Mouse (Mus musculus) monocyte, adult 2 months (primary cell): Measurements from ENCODE around the gene Tcf20.

Experiments used
- DNase-seq, 2 experiments: peaks; one replicate each; pipeline ENCODE4 v3.0.0; 2022; ENCODE audit warnings: low spot score in 2 of 2, low read depth in 1 of 2

The Tcf20 gene

DNA sequence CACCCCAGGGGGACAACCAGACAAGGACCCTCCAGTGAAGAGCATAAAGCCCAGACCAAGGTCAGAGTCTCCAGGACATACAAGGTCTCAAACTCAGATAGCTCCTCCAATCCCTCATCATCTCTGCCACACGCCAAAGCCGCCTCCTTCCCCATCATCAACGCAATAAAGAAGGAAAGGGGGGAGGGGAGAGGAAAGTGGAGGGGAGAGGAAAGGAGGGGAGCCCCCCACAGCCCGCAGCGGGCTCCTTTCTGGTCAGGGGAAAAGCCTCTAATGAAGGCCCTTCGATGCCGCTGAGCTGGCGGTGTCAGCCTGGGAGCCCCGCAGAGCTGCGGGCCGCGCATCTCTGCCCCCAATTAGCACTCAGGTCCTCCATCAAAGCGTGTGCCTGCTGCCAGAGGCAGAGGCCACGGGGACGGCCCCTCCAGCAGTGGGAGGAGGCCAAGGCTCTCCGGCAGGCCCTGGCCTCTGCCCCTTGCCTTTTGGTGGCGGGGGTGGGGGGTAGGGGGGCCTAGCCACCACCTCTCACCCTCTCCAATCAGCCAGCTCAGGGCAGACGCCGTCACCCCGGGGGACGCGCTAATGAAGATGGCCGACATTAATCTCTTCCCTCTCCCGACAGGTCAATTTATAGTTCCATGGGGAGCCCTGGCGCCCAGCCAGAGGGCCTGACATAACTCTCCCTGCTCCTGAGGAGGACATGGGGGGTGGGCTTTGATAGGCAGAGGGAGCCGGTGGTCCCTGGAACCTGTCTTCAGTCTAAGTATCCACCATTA is 26.7 kb downstream of the Tcf20 start:
- DNase-seq: no peak

DNA sequence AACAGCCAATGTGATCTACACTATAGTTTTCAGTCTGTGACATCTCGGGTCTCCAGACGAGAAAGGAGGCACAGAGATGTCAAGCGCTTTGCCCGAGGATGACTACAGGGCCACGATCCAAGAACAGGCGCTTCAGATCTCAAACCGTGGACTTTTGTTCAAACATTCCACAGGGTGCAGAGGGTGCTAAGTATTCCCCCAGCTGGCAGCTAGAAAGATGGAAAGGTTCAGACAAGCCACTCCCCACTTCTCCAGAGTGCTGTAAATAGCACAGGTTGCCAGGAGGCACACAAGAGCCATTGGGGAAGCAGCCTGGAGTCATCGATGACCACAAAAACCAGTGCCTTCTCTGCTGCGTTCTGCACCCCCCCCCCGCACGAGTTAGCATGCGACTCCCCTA is 28.5 kb downstream of the Tcf20 start:
- DNase-seq: no peak

DNA sequence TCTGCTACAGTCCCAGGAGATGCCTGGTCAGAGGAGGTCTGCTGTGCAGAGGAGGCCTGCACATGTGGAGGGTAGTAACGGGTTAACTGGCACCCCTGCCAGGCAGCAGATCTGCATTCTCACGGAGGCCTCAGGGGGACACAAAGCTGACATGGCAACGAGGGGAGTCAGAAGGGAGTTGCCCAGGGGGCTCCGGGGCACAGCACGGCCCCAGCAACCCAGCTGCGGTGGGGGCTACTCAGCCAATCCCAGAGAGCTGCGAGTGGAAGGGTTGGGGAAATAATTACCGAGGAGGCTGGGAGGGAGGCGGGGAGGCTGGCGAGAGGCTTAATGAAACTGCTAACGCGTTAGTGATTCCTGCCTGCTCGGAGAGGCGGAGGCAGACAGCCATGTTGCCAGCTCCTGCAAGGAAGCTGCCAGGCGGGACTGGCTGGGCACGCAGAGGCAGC is 29.4 kb downstream of the Tcf20 start:
- no peak for DNase-seq

DNA sequence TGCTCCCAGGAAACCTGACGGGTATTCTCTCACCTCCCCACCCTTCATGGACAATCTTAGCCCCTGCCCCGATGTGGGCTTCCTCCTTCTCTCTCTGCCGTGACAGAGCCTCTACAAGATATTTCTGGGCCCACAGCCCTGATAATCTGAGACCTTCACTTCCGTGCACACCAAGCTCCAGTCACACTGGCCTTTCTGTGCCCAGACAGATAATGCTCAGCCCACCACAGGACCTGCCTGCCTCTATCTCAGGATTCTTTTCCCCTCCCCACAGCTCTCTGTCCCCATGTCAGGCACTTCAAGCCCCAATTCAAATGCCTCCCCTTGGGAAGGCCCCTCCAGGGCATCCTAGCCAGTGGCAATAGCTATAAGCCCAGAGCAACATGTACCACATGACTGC is 31.0 kb downstream of the Tcf20 start:
- no peak for DNase-seq

DNA sequence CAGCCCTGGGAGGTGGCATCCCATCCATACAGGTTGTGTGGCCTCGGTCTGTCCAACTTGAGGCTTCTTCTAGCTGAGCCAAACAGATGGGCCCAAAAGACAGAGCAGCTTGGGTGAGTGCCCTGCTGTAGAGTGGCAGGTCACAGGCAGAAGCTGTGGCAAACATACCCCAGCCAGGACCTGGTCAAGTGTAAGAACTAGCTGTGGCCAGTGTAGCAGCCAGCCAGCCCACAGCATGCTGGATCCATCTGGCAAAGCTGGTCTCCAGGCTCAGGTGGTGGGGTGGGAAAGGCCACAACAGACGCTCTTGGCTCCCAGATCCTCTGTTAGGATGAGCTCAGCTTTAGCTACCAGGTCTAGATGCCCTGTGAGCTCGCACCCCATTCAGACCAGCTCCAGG is 31.4 kb downstream of the Tcf20 start:
- no peak for DNase-seq

DNA sequence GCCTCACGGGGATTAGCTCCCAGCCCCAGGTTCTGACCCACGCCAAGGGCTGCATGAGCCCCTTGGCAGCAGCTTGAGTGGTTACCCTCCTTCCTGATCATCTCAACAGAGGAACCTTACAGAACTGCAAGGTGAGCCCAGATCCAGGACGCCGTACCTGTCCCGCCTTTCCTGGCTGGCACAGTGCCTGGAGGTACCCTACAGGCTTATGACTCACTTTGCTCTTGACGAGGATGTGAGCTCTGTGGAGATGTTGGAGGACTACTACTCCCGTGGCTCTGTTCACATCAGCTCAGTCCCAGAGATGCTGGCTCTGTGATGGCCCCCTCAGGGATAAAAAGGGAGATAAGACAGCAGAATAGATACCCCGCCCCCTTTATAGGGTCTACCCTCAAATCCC is 32.4 kb downstream of the Tcf20 start:
- DNase-seq: no peak

DNA sequence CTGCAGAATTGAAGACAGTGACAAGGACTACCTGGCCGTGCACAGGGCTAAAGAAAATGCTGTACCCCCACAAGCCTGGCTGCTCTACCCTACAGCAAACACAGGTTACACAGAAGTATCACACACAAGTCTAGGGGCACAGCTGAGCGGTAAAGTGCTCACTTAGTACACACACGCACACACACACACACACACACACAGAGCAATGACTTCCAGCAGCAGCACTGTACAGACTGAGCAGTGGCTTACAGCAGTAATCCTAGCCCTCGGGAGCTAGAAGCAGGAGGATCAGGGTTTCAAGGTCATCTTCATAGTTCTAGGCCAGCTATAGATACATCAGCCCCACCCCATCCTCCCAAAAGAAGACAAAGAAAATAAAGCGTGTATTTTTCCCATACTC is 33.6 kb downstream of the Tcf20 start:
- DNase-seq: no peak

DNA sequence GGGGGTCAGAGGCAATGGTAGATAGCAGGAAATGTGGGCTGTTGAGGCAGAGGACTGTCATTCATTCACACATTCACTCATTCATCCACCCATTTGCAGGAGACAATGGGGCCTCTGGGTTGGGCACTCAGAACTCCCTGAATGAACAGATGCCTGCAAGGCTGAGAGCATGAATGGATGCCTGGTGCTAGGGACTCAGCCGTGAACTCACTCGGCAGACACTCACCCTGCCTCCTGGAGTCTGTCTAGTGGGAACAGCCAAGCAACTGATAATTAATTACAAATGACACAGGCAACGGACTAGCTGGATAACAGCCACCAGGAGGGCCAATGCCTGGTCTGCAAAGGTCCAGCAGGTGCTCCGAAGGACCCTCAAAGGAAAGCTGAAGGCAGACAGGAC is 34.6 kb downstream of the Tcf20 start:
- no peak for DNase-seq

DNA sequence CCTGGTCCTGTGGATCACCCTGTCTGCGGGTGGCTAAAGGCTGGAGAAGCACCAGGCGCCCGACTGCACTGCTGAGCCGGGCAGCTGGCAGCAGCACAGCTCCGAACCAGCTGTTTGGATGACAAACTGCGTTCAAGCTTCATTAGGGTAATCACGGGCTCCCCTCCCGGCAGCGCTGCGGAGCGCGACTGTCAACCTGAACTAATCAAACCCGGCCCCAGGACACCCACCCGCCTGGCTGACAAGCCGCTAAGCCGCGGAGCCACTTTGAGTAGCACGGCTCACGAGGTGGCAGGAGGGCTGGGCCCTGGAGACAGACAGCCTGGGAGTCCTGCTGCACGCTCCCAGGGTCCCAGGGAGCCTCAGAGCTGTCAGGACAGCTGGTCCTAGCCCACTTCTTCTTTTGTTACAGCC is 35.4 kb downstream of the Tcf20 start:
- DNase-seq: no peak

DNA sequence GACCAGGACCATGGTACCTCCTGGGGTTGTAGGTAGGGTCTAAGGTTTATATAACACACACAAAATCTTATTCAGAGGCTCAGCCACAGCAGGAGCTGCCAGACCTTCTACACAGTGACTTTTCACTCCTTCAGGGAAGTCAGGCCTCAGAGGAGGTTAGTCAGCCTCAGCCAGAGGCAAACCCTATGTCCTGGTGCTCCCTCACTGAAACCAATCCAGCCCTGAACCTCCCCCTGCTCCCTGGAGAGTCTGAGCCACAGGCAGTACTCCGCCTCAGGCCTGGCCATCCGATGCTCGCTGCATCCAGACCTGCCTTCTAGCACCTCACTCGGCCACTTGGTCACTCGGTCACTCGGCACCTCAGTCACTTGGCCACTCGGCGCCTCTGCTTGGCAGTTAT is 37.4 kb downstream of the Tcf20 start:
- DNase-seq: no peak

DNA sequence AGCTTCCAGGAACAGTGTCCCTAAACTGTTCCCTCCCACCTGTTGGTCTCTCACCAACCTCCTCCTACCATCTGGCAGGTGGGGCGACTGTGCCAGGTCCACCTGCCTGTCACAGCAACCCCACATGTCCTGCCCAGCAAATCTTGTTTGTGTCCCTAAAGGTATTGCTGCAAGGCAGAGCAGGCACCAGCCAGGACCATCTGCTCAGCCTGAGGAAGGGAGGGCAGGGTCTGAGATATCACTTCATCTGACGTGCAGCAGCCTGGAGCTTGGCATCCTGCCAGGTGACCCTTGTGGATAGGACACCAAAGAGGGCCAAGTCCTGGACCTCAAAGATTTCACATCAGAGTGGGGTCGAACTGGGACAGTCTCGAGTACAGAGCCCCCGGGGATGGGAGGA is 40.2 kb downstream of the Tcf20 start:
- no peak for DNase-seq

DNA sequence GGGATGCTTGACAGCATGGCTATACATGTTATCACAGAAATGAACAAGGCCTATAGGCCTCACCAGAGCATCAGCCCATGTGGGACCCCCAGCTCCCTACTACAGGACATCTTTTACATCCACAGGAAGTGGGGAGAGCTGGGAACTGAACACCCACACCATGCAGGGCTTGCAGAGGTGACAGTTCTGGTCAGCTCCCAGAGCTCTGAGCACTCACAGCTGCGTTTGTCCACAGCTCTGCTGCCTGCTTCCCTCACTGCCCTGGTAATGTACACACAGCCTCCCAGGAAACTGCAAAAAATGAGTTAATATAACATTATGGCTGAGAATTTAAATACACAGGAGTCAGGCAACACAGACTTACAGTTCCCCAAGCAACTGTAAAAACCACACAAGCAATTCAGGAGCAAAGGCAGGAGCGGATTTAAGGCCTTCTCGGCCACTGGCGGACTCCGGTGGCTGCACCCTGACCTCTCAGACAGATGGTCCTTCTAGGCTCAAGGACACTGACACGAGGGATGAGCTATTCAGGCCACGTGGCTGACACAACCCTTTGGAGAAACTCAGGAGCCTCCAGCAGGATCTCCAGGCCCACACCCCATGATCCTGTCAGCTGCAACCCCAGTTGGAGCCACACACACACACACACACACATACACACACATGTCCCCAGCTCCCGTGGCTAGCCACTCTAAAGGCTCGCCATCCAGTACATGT is 43.0 kb downstream of the Tcf20 start:
- DNase-seq: no peak

DNA sequence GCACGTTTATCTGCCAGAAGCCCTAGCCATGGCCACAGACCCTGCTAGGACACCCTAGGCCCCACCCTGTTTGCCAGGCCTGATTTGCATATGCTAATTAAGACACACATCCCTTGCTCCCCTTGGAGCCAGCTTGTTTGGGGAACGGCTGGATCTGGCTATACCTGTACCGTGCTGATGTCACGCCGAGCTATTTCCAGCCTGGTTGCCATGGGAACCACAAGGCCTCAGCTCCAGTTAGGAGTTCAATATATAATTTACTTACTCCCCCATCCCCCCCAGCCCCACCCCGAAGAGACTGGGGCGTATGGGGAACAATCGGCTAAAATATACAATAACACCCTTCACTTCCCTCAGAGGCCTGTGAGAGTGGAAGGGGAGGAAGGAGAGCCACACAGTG is 45.9 kb downstream of the Tcf20 start:
- DNase-seq: no peak

DNA sequence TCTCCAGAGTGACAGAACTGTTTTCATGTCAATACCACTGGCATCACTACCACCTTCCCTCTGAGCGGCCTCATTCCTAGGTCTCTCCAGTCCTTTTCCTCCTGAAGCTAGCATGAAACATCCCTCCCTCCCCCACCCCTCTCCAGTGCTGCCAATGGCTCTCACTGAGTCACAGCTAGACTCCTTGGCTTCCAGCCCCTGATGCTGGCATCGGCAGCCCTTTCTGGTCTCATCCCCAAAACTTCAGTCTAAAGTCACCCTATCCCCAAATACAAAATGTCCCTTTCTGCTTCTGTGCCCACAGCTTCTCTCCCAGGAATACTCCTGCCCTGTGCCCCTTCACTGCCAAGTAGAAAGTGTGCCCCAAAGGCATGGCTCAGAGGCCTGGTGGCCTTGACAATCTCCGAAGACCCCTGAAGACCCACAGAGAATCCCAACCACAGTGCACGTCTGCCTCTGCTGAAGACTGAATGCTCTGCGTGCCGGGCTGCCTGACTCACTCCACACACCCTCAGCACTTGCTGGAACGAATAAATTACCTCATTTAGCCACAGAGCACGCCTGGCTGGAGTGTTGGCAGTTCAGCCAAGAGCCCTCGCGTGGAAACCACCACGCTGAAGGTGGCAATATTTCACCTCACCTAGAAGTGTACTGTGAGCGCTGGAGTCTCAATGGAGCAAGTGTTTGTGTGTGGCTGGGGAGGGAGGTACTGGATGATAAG is 47.0 kb downstream of the Tcf20 start:
- no peak for DNase-seq

DNA sequence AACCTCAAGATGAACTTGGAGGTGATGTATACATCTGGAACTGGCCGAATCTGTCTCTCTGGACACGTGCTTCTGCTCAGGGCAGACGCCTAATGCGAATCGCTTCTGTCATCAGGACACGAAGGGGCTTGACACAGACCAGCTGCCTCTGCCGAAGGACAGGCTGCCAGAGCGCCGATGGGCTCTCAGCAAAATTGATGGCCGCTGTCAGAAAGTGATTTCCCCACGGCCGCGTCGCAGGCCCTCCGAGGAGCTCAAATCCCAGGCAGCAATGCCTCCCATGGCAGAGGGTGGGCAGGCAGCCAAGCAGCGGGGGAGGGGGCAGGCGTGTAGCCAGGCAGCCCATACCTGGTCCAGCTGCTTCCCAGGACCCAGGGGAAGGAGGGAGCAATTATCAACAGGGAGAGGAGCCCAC is 49.5 kb downstream of the Tcf20 start:
- no peak for DNase-seq

DNA sequence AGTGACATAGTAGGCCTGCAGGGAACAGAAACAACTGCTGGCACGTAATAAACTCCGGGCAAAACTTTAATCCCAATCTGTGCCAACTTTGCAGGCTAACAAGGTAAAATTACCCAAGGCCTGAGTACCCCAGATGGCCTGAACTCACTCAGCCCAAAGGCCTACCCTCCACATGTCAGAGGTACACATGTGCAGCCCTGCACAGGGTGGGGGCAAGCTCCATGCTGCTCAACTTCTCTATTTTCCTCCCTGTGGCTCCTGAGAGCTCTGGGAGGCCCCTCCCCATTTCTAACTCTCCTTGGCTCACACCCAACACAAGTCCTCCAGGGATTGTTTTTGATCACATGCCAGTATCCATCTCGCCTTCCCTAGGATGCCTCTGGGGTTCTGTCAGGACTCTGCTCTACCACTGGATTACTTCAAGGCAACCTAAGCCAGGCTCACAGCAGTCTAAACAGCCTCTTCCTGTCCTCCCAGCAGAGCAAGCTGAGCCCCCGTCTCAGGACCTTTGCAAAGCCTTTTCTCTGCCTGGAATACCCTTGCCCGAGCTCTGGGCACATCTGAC is 50.2 kb downstream of the Tcf20 start:
- DNase-seq: no peak

DNA sequence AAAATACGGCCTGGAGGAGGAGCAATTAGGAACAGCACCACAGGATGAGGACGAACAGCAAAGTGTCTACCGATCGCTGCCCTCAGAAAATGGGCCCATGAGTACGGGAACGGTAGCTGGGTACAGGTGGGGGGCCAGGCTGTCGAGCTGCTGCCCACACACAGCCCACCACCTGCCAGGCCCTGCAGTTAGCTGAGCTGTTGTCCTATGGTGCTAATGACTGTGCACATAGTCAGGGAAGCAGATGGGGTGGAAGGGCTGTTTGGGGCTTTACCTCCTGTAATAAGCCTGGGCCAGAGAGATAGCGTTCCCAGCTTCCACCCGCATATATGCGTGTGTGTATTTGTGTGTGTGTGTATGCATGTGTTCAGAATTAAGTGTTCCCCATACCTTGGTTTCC is 52.7 kb downstream of the Tcf20 start:
- no peak for DNase-seq

DNA sequence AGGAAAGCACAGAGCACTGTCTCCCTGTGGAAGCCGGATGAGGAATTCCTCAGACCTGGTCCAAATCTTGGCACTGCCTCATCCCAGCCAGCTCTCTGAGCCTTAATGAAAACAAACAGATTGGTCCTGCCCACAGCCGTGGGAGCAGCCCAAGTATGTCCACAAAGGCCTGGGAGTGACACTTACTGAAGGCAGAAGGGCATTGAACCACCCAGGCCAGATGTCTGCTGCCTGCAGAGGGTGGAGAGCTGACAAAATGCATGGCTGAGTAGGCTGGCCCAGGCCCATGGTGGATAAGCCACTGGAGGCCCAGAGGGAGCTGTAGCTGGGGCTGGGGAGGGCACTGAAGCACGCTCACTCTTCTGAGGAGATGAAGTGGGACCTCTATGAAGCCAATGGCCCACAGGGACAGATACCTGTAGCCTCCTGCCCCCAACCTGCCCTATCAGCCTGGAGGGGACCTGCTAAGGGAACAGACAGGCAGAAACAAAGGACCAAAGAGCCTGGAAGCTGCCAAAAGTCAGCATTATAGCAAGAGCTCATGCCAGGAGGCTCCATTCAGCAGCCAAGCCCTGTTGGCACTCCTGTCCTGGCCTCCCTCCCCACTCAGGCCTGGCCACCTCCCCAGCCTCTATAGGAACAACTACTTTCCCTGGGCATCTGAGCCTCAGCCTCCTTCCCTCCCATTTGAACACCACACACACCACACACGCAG is 54.6 kb downstream of the Tcf20 start:
- DNase-seq: no peak

DNA sequence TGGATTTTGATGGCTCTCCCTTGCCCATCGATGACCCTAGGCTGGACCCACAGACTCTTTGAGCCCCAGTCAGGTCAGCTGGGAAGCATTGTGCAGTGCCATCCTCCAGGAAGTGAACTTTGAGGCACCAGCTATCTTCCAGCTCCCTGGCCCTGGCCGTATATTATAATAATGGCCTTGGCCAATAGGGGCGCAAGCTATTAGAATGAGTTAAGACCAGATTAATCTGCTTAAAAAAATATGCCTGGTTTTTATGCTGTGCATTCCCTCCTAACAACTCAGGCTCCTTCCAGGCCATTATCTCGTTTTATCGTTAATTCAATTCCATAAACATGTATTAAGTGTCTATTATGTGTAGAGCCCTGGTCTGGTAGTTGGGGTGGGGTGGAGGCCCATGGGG is 56.2 kb downstream of the Tcf20 start:
- DNase-seq: no peak

DNA sequence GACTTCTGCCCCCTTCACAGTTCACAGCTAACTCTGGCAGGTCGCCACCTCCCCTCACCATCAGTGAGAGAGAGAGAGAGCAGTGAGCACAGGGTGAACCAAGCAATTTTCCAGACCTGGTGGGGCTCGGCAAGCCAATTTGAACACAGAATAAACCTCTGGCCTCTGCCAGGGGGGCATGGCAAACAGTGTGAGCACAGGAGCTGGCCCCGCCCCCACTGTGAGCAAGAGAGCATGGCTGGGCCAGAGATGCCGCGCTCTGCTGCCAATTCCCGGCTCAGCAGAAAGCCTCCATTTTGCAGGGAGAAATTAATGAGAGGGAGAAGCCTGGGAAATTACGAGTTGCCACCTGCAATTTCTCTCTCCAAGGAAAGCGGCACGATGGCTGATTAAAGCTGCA is 58.1 kb downstream of the Tcf20 start:
- DNase-seq: no peak

DNA sequence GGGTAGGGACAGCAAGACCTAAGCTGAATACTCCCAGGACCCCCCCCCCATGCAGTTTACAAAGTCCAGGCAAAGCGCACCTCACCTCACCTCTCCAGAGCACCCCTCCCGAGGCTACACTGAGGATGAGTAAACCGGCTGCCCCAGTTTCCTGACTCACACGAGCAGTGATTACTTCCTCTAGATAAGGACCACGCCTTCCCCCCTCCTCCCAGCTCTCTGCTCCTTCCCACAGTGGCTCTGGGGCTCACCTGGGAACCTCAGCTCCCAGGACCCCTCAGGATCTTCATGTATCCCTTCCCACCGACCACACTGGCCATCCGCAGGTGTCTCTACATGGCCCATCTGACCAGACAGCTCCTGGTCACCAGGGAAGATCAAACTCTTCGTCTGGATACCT is 58.8 kb downstream of the Tcf20 start:
- DNase-seq: no peak
